Mouse (Mus musculus): Measurements from ENCODE around the gene Pla2g15. TPM values are rescaled to one million over a fixed set of nuclear protein-coding genes. Genes with fewer than 3 reads are reported as not detected.

Pla2g15 gene
- polyA plus RNA-seq, 1 experiment from 2014 or later = 7.9 TPM

GRCm38 (mm10) chr8:106157419-106157818 is 7.2 kb downstream of the Pla2g15 start:
- Histone ChIP-seq H3K9ac (ENCODE audit: low read depth, low read length) (no peak overlapping the region), H3K4me2 (replicated peaks; ENCODE audit: low read depth) (no peak overlapping the region), H3K27ac (ENCODE audit: low read depth, low read length) (no peak overlapping the region), H3K4me1 (replicated peaks; ENCODE audit: control insufficient read depth, insufficient read depth, low read length) (no peaks in the 10 kb centered on the region), H3K27me3 (replicated peaks; ENCODE audit: control insufficient read depth, insufficient read depth, low read length) (no peaks in the 10 kb centered on the region), H3K36me3 (ENCODE audit: control insufficient read depth, insufficient read depth) (peaks cover 21% of the 10 kb centered on the region), H3K4me3 (ENCODE audit: low read depth, low read length) (no peak overlapping the region), H3K9me3 (ENCODE audit: control insufficient read depth) (no peaks in the 10 kb centered on the region)
- 48% methylated on average over 1 of the region's 1 CpGs for WGBS
- no peak for ATAC-seq
- TF ChIP-seq CTCF (IDR thresholded peaks at IDR 0.05; ENCODE audit: low read depth) = no peak

GRCm38 (mm10) chr8:106158381-106158780 is 8.2 kb downstream of the Pla2g15 start:
- Histone ChIP-seq H3K4me2 (replicated peaks; ENCODE audit: low read depth) (no peak overlapping the region), H3K27me3 (replicated peaks; ENCODE audit: control insufficient read depth, insufficient read depth, low read length) (no peaks in the 10 kb centered on the region), H3K4me1 (replicated peaks; ENCODE audit: control insufficient read depth, insufficient read depth, low read length) (no peaks in the 10 kb centered on the region), H3K27ac (ENCODE audit: low read depth, low read length) (no peak overlapping the region), H3K36me3 (ENCODE audit: control insufficient read depth, insufficient read depth) (peaks cover 24% of the 10 kb centered on the region), H3K4me3 (ENCODE audit: low read depth, low read length) (no peak overlapping the region), H3K9me3 (ENCODE audit: control insufficient read depth) (no peaks in the 10 kb centered on the region), H3K9ac (ENCODE audit: low read depth, low read length) (no peak overlapping the region)
- TF ChIP-seq CTCF (IDR thresholded peaks at IDR 0.05; ENCODE audit: low read depth) = no peak
- no peak for ATAC-seq
- 93% methylated on average over 10 of the region's 10 CpGs for WGBS

DNA sequence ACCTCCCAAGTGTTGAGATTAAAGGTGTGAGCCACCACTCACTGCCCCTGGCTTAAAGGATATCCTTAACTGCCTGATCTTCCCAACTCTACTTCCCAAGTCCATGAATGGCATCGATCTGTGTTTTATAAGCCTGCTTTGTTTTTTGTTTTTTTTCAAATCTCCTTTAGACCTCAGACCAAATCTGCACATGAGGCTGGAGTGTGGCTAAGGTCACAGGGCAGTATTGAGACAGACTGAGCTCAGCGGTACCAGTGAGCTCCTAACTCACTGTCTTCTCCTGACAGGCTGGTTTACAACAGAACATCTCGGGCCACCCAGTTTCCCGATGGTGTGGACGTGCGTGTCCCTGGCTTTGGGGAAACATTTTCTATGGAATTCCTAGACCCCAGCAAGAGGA is 9.7 kb downstream of the Pla2g15 start:
- Histone ChIP-seq H3K27me3 (replicated peaks; ENCODE audit: control insufficient read depth, insufficient read depth, low read length) (no peaks in the 10 kb centered on the region), H3K4me3 (ENCODE audit: low read depth, low read length) (no peak overlapping the region), H3K27ac (ENCODE audit: low read depth, low read length) (no peak overlapping the region), H3K36me3 (ENCODE audit: control insufficient read depth, insufficient read depth) (peaks cover 28% of the 10 kb centered on the region), H3K4me2 (replicated peaks; ENCODE audit: low read depth) (no peak overlapping the region), H3K9ac (ENCODE audit: low read depth, low read length) (no peak overlapping the region), H3K9me3 (ENCODE audit: control insufficient read depth) (no peaks in the 10 kb centered on the region), H3K4me1 (replicated peaks; ENCODE audit: control insufficient read depth, insufficient read depth, low read length) (no peaks in the 10 kb centered on the region)
- no peak for TF ChIP-seq CTCF (IDR thresholded peaks at IDR 0.05; ENCODE audit: low read depth)
- 92% methylated on average over 6 of the region's 6 CpGs for WGBS
- ATAC-seq = no peak

DNA sequence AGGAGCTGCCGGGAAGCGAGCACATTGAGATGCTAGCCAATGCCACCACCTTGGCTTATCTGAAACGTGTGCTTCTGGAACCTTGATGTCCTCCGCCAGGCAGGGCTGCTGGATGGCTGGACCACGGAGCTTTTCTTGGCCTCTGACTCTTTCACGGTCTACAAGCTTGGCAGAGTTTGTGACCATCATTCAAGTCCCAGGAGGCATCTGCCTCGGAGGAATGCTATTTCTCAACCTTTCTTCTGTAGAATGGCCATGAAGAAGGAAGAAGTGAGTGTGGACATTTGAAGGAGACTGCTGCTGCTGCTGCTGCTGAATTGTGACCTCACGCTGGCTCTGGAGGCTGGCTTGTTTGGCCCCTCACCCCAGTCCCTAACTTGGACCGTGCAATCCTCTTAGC is 13.1 kb downstream of the Pla2g15 start:
- no peak overlapping the region for H3K4me3 ChIP-seq (ENCODE audit: low read depth, low read length)
- ATAC-seq = no peak
- no peaks in the 10 kb centered on the region for H3K9me3 ChIP-seq (ENCODE audit: control insufficient read depth)
- no peak overlapping the region for H3K4me2 ChIP-seq (replicated peaks; ENCODE audit: low read depth)
- peaks cover 28% of the 10 kb centered on the region for H3K36me3 ChIP-seq (ENCODE audit: control insufficient read depth, insufficient read depth)
- H3K4me1 ChIP-seq (replicated peaks; ENCODE audit: control insufficient read depth, insufficient read depth, low read length) = no peaks in the 10 kb centered on the region
- no peaks in the 10 kb centered on the region for H3K27me3 ChIP-seq (replicated peaks; ENCODE audit: control insufficient read depth, insufficient read depth, low read length)
- no peak for TF ChIP-seq CTCF (IDR thresholded peaks at IDR 0.05; ENCODE audit: low read depth)
- no peak overlapping the region for H3K9ac ChIP-seq (ENCODE audit: low read depth, low read length)
- 93% methylated on average over 9 of the region's 9 CpGs for WGBS
- no peak overlapping the region for H3K27ac ChIP-seq (ENCODE audit: low read depth, low read length)

DNA sequence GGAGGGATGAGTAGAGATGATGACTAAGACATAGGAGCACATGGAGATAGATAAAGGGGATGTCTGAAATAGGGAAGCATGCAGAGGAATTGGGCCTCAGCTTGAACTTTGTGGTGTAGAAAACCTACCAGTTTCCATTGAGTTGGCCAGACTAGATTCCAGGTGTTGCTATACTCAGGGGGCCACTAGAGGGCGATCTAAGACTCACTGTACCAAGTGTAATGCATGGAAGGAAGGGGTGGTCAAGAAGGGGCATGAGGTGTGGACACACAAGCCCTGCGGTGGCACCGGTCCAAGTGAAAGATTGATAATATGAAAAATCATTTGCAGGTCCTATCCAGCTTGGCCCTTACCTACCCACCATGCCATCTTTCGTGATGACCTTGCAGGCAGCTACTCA is 15.3 kb downstream of the Pla2g15 start:
- 38% methylated on average over 4 of the region's 4 CpGs for WGBS
- Histone ChIP-seq H3K9ac (ENCODE audit: low read depth, low read length) (no peak overlapping the region), H3K27me3 (replicated peaks; ENCODE audit: control insufficient read depth, insufficient read depth, low read length) (no peaks in the 10 kb centered on the region), H3K4me2 (replicated peaks; ENCODE audit: low read depth) (no peak overlapping the region), H3K4me1 (replicated peaks; ENCODE audit: control insufficient read depth, insufficient read depth, low read length) (no peaks in the 10 kb centered on the region), H3K4me3 (ENCODE audit: low read depth, low read length) (no peak overlapping the region), H3K36me3 (ENCODE audit: control insufficient read depth, insufficient read depth) (peaks cover 17% of the 10 kb centered on the region; the same call in 1 of the 2 replicates), H3K27ac (ENCODE audit: low read depth, low read length) (no peak overlapping the region), H3K9me3 (ENCODE audit: control insufficient read depth) (no peaks in the 10 kb centered on the region)
- no peak for ATAC-seq
- peak; percentile 90 for TF ChIP-seq CTCF (IDR thresholded peaks at IDR 0.05; ENCODE audit: low read depth)

GRCm38 (mm10) chr8:106168356-106169016 is 18.3 kb downstream of the Pla2g15 start, which contains the start of gene Slc7a6:
TSS of gene Slc7a6 (plus strand) at chr8:106168857.
- under 1% methylated on average over 58 of the region's 59 CpGs for WGBS
- TF ChIP-seq CTCF (IDR thresholded peaks at IDR 0.05; ENCODE audit: low read depth) = peak; percentile 33; the same call in 1 of the 2 replicates
- H3K4me3 ChIP-seq (ENCODE audit: low read depth, low read length) = peak within 1 kb of the TSS; percentile 72

More at GRCm38 (mm10) chr8:106168356-106169016, 18.3 kb downstream of the Pla2g15 start, which contains the start of gene Slc7a6:
- Histone ChIP-seq H3K4me1 (replicated peaks; ENCODE audit: control insufficient read depth, insufficient read depth, low read length) (no peaks in the 10 kb centered on the region), H3K9me3 (ENCODE audit: control insufficient read depth) (no peaks in the 10 kb centered on the region), H3K36me3 (ENCODE audit: control insufficient read depth, insufficient read depth) (peaks cover 4% of the 10 kb centered on the region; the same call in 1 of the 2 replicates), H3K9ac (ENCODE audit: low read depth, low read length) (peak within 1 kb of the TSS; percentile 62), H3K27ac (ENCODE audit: low read depth, low read length) (peak within 1 kb of the TSS; percentile 46), H3K4me2 (replicated peaks; ENCODE audit: low read depth) (peak within 1 kb of the TSS; percentile 94), H3K27me3 (replicated peaks; ENCODE audit: control insufficient read depth, insufficient read depth, low read length) (no peaks in the 10 kb centered on the region)
- peak; percentile 78 for ATAC-seq
